Mouse (Mus musculus) lung, postnatal 4 days (tissue): Measurements from ENCODE around the gene Hspb8.
"Not testable (repeated sequence)": the region's sequence is repeated elsewhere in the genome, so short reads cannot be mapped to it uniquely, and the experiment has no call there.

ENCODE experiments used
- DNase-seq, 2 experiments: peaks; one replicate each; pipeline ENCODE4 v3.0.0; 2021

Hspb8 gene

DNA sequence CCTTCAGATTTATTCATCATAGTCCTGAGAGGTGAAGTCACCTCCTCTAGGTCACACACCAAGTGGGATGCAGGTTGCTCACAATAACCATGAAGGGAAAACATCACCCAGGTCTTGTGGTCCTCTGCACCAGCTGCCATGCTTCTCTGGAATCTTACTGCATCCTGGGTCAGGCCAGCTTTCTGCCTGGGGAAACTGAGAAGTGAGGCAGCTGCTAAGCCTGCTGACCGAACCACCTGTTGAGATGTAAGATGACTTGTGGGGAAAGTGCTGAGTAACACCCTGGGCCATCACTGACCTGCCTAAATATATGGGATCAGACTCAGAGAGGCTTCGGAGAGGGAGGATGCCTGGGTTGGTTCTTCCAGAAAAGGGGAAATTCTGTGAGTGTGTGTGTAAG, 4.0 kb upstream of the Hspb8 start:
- DNase-seq, result no peak

- DNase-seq, result not testable (repeated sequence)
These were observed 3.0 kb upstream of the Hspb8 start for GRCm38 (mm10) chr5:116425709-116426108.

GRCm38 (mm10) chr5:116425273-116425672, 2.6 kb upstream of the Hspb8 start:
- DNase-seq, result peak; percentile 25 to 53

- no peak for DNase-seq
These were observed 1.1 kb upstream of the Hspb8 start for GRCm38 (mm10) chr5:116423746-116424145.

DNA sequence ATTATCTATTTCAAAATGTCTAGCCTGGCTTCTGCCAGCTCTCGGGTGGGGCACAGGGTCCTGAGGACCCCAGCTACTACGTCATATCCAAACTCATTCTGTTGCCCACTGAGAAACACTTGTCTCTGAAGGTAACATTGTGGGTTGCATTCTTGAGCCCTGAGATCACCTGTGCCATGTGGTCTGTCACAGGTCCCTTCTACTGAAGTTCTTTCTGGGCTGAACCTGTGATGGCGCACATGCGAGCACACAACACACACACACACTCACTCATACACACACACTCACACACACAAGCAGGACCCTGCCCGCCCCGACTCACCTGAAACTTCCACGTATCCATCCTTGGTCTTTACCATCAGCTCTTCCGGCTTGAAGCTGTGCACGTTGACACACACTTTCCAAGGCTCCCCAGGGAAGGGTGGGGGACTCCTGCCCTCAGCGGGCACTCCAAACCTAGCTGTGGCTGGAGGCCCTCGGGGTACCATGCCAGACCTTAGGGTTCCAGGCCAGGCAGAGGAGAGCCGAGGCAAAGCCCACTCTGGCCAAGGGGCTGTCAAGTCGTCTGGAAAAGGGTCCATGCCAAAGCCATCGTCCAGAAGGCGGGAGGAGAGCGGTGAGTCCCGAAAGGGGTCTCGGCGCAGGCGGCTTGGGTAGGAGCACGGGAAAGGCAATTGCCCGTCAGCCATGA, 728 bp downstream of the Hspb8 start:
- peak; percentile 26 to 36 for DNase-seq

GRCm38 (mm10) chr5:116420759-116421225, 1.9 kb downstream of the Hspb8 start:
- peak; percentile 78 to 90 for DNase-seq

GRCm38 (mm10) chr5:116420213-116420612, 2.5 kb downstream of the Hspb8 start:
- no peak for DNase-seq

DNA sequence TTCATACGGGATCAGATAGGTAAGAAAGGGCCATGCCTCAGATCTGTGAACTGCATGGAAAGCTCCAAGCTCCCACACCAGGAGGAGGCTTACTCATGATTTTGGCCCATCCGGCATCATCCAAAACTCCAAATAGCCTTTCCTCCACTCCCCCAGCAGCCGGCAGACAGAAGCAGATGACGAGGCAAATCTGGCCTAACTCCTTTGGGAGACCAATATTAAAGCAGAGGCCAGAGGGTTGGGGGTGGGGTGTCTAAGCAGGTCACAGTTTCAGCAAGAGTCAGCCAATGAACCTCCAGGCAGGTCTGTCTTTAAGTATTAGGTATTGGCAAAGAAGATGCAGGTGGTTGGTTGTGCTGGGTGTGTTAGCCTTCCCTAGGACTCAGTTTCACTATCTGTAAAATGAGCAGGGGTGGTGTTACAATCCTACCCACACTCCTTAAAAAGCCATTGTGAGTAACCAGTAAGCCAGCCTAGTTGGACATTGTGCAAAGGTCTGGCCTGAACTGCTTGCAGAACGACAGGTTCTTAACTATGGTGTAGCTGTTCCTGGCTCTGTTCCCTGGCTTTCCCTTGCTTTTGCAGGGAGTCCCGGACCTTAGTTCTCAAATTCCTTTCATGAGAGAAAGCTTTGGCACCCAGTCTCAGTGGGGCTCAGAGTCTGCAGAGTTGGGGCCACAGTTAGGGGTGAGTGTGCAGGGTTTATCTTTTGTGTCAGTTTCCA, 3.2 kb downstream of the Hspb8 start:
- no peak for DNase-seq

- DNase-seq, result no peak
These were observed 6.5 kb downstream of the Hspb8 start for GRCm38 (mm10) chr5:116416208-116416607.

DNA sequence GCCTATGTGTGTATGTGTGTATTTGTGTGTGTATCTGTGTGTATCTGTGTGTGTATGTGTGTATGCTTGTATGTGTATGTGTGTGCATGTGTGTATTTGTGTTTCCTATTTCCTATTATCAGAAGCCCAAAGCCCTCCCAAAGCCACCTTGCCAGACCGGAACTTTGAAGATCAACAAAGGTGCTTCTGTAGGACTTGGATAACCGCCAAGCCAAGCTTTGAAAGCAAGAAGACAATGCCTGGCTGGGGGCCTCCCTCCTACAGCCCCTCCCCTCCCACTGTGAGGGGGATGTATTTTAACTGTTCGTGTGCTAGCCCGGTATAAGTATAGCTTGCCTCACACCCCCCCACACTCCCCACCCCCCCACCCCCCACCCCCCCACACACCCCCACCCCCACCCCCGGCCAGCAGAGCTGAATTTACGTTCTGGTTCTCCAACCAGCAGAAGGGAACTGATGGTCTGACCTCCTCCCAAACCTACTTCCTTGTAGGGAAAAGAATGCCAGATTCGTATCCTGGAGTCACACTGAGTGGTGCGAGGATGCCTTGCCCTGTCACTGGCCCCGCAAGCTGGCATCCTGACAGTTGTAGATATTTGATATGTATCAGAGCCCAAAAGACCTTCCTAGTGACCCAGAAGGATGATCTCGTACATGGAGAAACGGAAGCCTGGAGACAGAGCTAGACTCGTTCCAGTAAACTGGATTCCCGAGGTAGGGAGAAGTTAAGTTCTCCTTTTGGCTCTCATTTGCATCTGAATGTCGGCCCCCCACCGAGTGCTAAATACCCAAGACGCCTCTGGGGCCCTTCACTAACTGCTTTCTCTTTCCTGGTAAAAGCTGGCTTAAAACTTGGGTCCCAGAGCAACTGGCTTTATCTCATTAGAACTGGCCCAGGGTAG, 12.7 kb downstream of the Hspb8 start:
- DNase-seq, result peak; percentile 48 to 49

- no peak for DNase-seq
These were observed 13.7 kb downstream of the Hspb8 start for GRCm38 (mm10) chr5:116408965-116409364.

GRCm38 (mm10) chr5:116407936-116408335, 14.7 kb downstream of the Hspb8 start:
- no peak for DNase-seq

DNA sequence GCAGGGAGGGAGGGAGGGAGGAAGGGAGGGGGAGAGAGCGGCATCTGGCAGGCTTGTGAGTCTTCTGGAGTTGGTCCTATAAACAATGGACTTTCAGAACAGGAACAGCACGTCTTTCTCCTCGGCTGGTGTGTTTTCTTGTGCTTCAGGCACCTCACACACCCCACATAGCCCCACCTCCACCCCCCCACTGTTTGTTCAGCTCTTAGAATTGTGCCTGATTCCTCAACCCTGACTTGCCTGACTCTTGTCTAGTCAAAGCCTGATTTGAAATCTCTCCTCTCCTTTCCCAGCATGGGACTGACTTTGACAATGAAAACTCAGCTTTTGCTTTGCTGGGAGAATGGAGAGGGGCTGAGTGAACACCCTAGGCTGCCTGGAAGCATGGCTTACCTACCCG, 15.3 kb downstream of the Hspb8 start:
- DNase-seq, result no peak

GRCm38 (mm10) chr5:116406507-116406906, 16.2 kb downstream of the Hspb8 start:
- no peak for DNase-seq

GRCm38 (mm10) chr5:116405934-116406333, 16.7 kb downstream of the Hspb8 start:
- DNase-seq, result no peak

- DNase-seq, result no peak
These were observed 18.6 kb downstream of the Hspb8 start for GRCm38 (mm10) chr5:116404063-116404462.

DNA sequence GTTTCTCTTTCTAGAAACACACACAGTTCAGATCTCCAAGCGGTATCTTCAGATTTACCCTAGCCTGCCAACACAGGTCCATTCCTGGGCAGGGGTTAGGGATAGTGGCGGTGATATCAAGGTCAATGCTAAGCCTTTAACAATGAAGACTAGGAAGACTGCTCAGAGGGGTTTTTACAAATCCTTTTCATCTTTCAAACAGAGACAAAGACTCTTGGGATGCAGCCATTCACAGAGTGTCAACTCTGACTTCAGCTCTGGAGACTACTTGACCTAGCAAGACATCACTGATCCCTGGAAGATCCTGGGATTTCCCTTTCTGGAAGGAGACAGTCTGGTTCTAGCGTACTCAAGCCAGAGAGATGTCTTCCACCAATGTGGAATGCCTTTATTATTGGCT, 21.9 kb downstream of the Hspb8 start:
- DNase-seq, result no peak

DNA sequence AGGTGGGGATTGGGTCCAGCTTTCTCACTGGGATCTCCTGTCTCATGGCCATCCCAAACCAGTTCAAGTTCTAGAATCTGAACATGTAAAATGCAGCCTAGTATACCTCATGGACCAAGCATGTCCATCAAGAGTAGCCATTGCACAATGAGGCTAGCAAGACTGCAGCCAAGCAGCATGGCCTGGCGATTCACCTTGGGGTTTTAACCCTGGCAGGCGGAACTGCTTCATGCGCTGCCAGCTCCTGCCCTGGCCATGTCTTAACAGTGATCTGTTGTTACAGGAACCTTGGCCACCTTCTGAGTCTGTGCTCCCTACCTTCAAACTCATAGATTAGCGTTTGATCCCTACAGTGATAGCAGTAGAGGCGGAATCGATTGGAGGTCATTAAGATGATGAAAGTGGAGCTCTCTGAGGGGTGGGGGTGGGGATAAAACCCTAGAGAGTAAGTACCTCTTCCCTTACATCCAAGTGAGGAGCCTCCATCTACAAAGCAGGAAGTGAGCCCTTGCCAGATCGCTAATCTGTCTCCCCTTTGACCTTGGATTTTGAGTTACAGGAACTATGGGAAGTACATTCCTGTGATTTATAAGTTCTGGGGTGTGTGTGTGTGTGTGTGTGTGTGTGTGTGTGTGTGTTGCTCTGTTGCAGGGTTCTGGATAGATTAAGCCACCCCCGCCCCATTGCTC, 22.5 kb downstream of the Hspb8 start:
- DNase-seq, result no peak

DNA sequence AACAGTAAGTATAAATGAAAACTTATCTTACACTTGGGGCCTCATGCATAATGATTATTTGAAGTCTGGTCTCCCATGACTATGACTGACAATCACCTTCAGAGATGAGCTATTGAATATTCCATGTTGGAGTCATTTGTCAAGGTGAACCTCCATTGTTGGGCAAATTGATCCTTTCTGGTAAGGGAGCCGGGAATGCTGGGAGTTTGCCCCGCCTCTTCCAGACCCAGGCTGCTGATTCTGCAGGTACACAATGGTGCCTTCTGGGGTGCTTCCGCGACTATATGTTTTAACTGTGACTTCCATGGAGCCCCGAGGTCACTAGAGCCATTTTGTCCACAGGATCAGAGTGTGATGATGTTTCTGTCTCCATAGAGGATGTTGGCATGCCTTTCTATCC, 26.6 kb downstream of the Hspb8 start:
- DNase-seq, result no peak

- no peak for DNase-seq
These were observed 30.1 kb downstream of the Hspb8 start for GRCm38 (mm10) chr5:116392603-116393002.

GRCm38 (mm10) chr5:116389856-116390542, 32.7 kb downstream of the Hspb8 start:
- DNase-seq, result peak; percentile 50 to 65

GRCm38 (mm10) chr5:116389321-116389720, 33.3 kb downstream of the Hspb8 start:
- no peak for DNase-seq
